Mouse (Mus musculus): Measurements from ENCODE around the gene Umad1.

DNA sequence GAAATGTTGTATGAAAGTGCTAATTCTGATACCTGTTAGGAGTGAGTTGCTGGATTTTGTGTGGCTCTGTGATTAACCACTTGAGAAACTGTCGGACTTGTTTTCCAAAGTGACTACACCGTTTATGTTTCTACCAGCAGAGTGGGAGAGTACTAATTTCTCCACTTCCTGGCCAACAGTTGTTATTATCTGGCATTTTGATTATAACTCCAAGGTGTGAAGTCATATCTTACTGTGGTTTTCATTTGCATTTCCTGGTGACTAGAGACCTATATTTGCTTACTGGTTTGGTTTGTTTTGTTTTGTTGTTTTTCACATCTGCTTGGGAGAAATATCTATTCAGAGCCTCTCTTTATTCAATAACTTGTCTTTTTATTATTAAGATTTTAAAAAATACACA lies 149.2 kb downstream of the Umad1 start:
- no peak for TF ChIP-seq CTCF (IDR thresholded peaks at IDR 0.05; ENCODE audit: borderline replicate concordance, extremely low read depth, insufficient read depth, insufficient read length)
- TF ChIP-seq POLR2A (IDR thresholded peaks at IDR 0.05; ENCODE audit: borderline replicate concordance, extremely low read depth, insufficient read depth, insufficient read length, poor library complexity, severe bottlenecking): no peak

Data from brain, embryonic 14.5 days (tissue).